Mouse (Mus musculus) heart, embryonic 14.5 days (tissue): ENCODE data around the gene Hnrnpm. TPM values are rescaled to one million over a fixed set of nuclear protein-coding genes. Genes with fewer than 3 reads are reported as not detected.

Experiments used
- polyA plus RNA-seq: library from polyadenylated mRNA; unstranded; fragments of >200 nt; fragmentation: Nextera tagmentation; extraction: Ambion mirVana; gene quantifications from 2 replicates; pipeline ENCODE4 v1.2.1, GENCODE M21; 2014

The Hnrnpm gene
- polyA plus RNA-seq, 1 experiment from 2014 or later: 185 TPM

Other genes with a start within 250 kb of the Hnrnpm start
- gene Adamts10, start 162.7 kb downstream of the Hnrnpm start, polyA plus RNA-seq: 28.9 and 32.7 TPM in 2 replicates
- gene Myo1f, start 131.2 kb downstream of the Hnrnpm start, polyA plus RNA-seq: 2.1 and 4.0 TPM in 2 replicates
- 48.4 and 51.5 TPM in 2 replicates for gene Zfp414, start 57.8 kb downstream of the Hnrnpm start, polyA plus RNA-seq
- 0.49 and 0.69 TPM in 2 replicates for gene Pram1, start 48.8 kb downstream of the Hnrnpm start, polyA plus RNA-seq
- 71.0 and 85.3 TPM in 2 replicates for gene March2, start 31.8 kb upstream of the Hnrnpm start, polyA plus RNA-seq
- gene Rab11b, start 73.7 kb upstream of the Hnrnpm start, polyA plus RNA-seq: 300 and 314 TPM in 2 replicates
- 13.5 and 16.4 TPM in 2 replicates for gene Angptl4, start 95.0 kb upstream of the Hnrnpm start, polyA plus RNA-seq
- gene Kank3, start 123.7 kb upstream of the Hnrnpm start, polyA plus RNA-seq: 53.8 and 54.2 TPM in 2 replicates
- gene Rps28, start 137.7 kb upstream of the Hnrnpm start, polyA plus RNA-seq: 653 and 768 TPM in 2 replicates
- 628 and 707 TPM in 2 replicates for gene Ndufa7, start 137.7 kb upstream of the Hnrnpm start, polyA plus RNA-seq
- gene Cd320, start 156.2 kb upstream of the Hnrnpm start, polyA plus RNA-seq: 43.5 and 49.2 TPM in 2 replicates
- gene Gm7029, start 187.0 kb upstream of the Hnrnpm start, polyA plus RNA-seq: not detected in 2 replicates
- gene Kifc1, start 203.8 kb upstream of the Hnrnpm start, polyA plus RNA-seq: 4.5 and 5.4 TPM in 2 replicates
- 0.26 and 0.35 TPM in 2 replicates for gene Platr17, start 218.3 kb upstream of the Hnrnpm start, polyA plus RNA-seq
- gene Daxx, start 222.6 kb upstream of the Hnrnpm start, polyA plus RNA-seq: 24.5 and 27.2 TPM in 2 replicates
- gene Tapbp, start 229.0 kb upstream of the Hnrnpm start, polyA plus RNA-seq: 44.9 and 47.1 TPM in 2 replicates
- 4.5 and 8.9 TPM in 2 replicates for gene Zbtb22, start 229.0 kb upstream of the Hnrnpm start, polyA plus RNA-seq
- gene Rgl2, start 242.7 kb upstream of the Hnrnpm start, polyA plus RNA-seq: 30.3 and 38.9 TPM in 2 replicates